Mouse (Mus musculus): ENCODE results near the gene Arid3a.

Gene Arid3a

GRCm38 (mm10) chr10:79928907-79929701, 2.3 kb downstream of the Arid3a start:
- DNase-seq: no peak

GRCm38 (mm10) chr10:79929967-79930825, 3.4 kb downstream of the Arid3a start:
- no peak for DNase-seq

- DNase-seq: no peak
Measured at GRCm38 (mm10) chr10:79930826-79931186, 4.0 kb downstream of the Arid3a start.

- DNase-seq: no peak
Measured at GRCm38 (mm10) chr10:79931797-79932196, 5.0 kb downstream of the Arid3a start.

- no peak for DNase-seq
Measured at GRCm38 (mm10) chr10:79932736-79933135, 5.9 kb downstream of the Arid3a start.

- DNase-seq: no peak
Measured at GRCm38 (mm10) chr10:79933145-79933679, 6.4 kb downstream of the Arid3a start.

- DNase-seq: no peak
Measured at GRCm38 (mm10) chr10:79933861-79934260, 7.0 kb downstream of the Arid3a start.

- DNase-seq: no peak
Measured at GRCm38 (mm10) chr10:79934272-79934721, 7.5 kb downstream of the Arid3a start.

GRCm38 (mm10) chr10:79934794-79935569, 8.1 kb downstream of the Arid3a start:
- DNase-seq: no peak

- no peak for DNase-seq
Measured at GRCm38 (mm10) chr10:79936284-79936910, 9.6 kb downstream of the Arid3a start.

- peak; percentile 52 for DNase-seq
Measured at GRCm38 (mm10) chr10:79936911-79937441, 10.1 kb downstream of the Arid3a start.

GRCm38 (mm10) chr10:79937775-79938526, 11.1 kb downstream of the Arid3a start:
- no peak for DNase-seq

- DNase-seq: no peak
Measured at GRCm38 (mm10) chr10:79940749-79941148, 13.9 kb downstream of the Arid3a start.

- no peak for DNase-seq
Measured at GRCm38 (mm10) chr10:79942988-79943387, 16.1 kb downstream of the Arid3a start.

- DNase-seq: no peak
Measured at GRCm38 (mm10) chr10:79943471-79943901, 16.6 kb downstream of the Arid3a start.

GRCm38 (mm10) chr10:79945507-79946234, 18.8 kb downstream of the Arid3a start:
- DNase-seq: no peak

GRCm38 (mm10) chr10:79946752-79947322, 20.0 kb downstream of the Arid3a start:
- DNase-seq: no peak

GRCm38 (mm10) chr10:79947502-79947901, 20.7 kb downstream of the Arid3a start:
- DNase-seq: no peak

GRCm38 (mm10) chr10:79949873-79950272, 23.0 kb downstream of the Arid3a start:
- DNase-seq: no peak

GRCm38 (mm10) chr10:79950661-79951060, 23.8 kb downstream of the Arid3a start:
- DNase-seq: no peak

Measured in thymus, postnatal 4 days (tissue).